Mouse (Mus musculus): ENCODE data around the gene Tmem38a. TPM values are rescaled to one million over a fixed set of nuclear protein-coding genes. Genes with fewer than 3 reads are reported as not detected.

Gene Tmem38a
- total and polyA plus RNA-seq, 2 experiments from 2014 or later: 37.8 to 40.2 TPM

GRCm38 (mm10) chr8:72548644-72549313 lies 23.1 kb upstream of the Tmem38a start:
- Histone ChIP-seq H3K36me3 (ENCODE audit: insufficient read depth) (no peaks in the 10 kb centered on the region; the same call in 1 of the 2 replicates), H3K4me1 (ENCODE audit: insufficient read depth) (peaks cover 15% of the 10 kb centered on the region; the same call in 1 of the 2 replicates), H3K9me3 (ENCODE audit: low read length) (no peaks in the 10 kb centered on the region), H3K9ac (peak overlapping the region; percentile 85), H3K4me3 (ENCODE audit: low read depth, low read length) (peak overlapping the region; percentile 94), H3K27ac (ENCODE audit: low read depth, low read length) (peak overlapping the region; percentile 90), H3K27me3 (ENCODE audit: insufficient read depth, low read length) (no peaks in the 10 kb centered on the region), H3K4me2 (ENCODE audit: low read depth) (peak overlapping the region; percentile 81)
- ATAC-seq (no peak; the same call in 1 of the 2 replicates), DNase-seq (no peak)
- TF ChIP-seq CTCF (IDR thresholded peaks at IDR 0.05; ENCODE audit: low read depth): no peak
- under 1% methylated on average over 45 of the region's 45 CpGs for WGBS

GRCm38 (mm10) chr8:72549314-72549892 lies 22.5 kb upstream of the Tmem38a start:
- Histone ChIP-seq H3K9me3 (ENCODE audit: low read length) (no peaks in the 10 kb centered on the region), H3K36me3 (ENCODE audit: insufficient read depth) (no peaks in the 10 kb centered on the region; the same call in 1 of the 2 replicates), H3K27me3 (ENCODE audit: insufficient read depth, low read length) (no peaks in the 10 kb centered on the region), H3K9ac (peak overlapping the region; percentile 85), H3K4me2 (ENCODE audit: low read depth) (peak overlapping the region; percentile 81), H3K4me3 (ENCODE audit: low read depth, low read length) (peak overlapping the region; percentile 94), H3K27ac (ENCODE audit: low read depth, low read length) (no peak overlapping the region), H3K4me1 (ENCODE audit: insufficient read depth) (peaks cover 15% of the 10 kb centered on the region; the same call in 1 of the 2 replicates)
- no peak for ATAC-seq
- WGBS: 9% methylated on average over 5 of the region's 5 CpGs
- no peak for TF ChIP-seq CTCF (IDR thresholded peaks at IDR 0.05; ENCODE audit: low read depth)
- no peak for DNase-seq

GRCm38 (mm10) chr8:72555770-72556169 lies 16.1 kb upstream of the Tmem38a start:
- H3K4me2 ChIP-seq (ENCODE audit: low read depth): no peak overlapping the region
- no peak overlapping the region for H3K27ac ChIP-seq (ENCODE audit: low read depth, low read length)
- WGBS: 51% methylated on average over 4 of the region's 4 CpGs
- no peak overlapping the region for H3K9ac ChIP-seq
- no peak for TF ChIP-seq CTCF (IDR thresholded peaks at IDR 0.05; ENCODE audit: low read depth)
- ATAC-seq: no peak
- peaks cover 11% of the 10 kb centered on the region for H3K36me3 ChIP-seq (ENCODE audit: insufficient read depth)
- DNase-seq: no peak
- no peaks in the 10 kb centered on the region for H3K27me3 ChIP-seq (ENCODE audit: insufficient read depth, low read length)
- H3K4me3 ChIP-seq (ENCODE audit: low read depth, low read length): no peak overlapping the region
- no peaks in the 10 kb centered on the region for H3K4me1 ChIP-seq (ENCODE audit: insufficient read depth)
- no peaks in the 10 kb centered on the region for H3K9me3 ChIP-seq (ENCODE audit: low read length)

GRCm38 (mm10) chr8:72561111-72561689 lies 10.7 kb upstream of the Tmem38a start:
- no peak for TF ChIP-seq CTCF (IDR thresholded peaks at IDR 0.05; ENCODE audit: low read depth)
- Histone ChIP-seq H3K27me3 (ENCODE audit: insufficient read depth, low read length) (no peaks in the 10 kb centered on the region), H3K9ac (no peak overlapping the region), H3K9me3 (ENCODE audit: low read length) (no peaks in the 10 kb centered on the region), H3K4me3 (ENCODE audit: low read depth, low read length) (no peak overlapping the region), H3K4me2 (ENCODE audit: low read depth) (no peak overlapping the region), H3K4me1 (ENCODE audit: insufficient read depth) (no peaks in the 10 kb centered on the region), H3K27ac (ENCODE audit: low read depth, low read length) (no peak overlapping the region), H3K36me3 (ENCODE audit: insufficient read depth) (peaks cover 24% of the 10 kb centered on the region)
- DNase-seq: no peak
- 89% methylated on average over 1 of the region's 1 CpGs for WGBS
- no peak for ATAC-seq

- TF ChIP-seq CTCF (IDR thresholded peaks at IDR 0.05; ENCODE audit: low read depth): no peak
- Histone ChIP-seq H3K4me1 (ENCODE audit: insufficient read depth) (peaks cover 5% of the 10 kb centered on the region), H3K27ac (ENCODE audit: low read depth, low read length) (no peak overlapping the region), H3K4me2 (ENCODE audit: low read depth) (no peak overlapping the region), H3K4me3 (ENCODE audit: low read depth, low read length) (no peak overlapping the region), H3K36me3 (ENCODE audit: insufficient read depth) (peaks cover 41% of the 10 kb centered on the region), H3K9me3 (ENCODE audit: low read length) (no peaks in the 10 kb centered on the region), H3K27me3 (ENCODE audit: insufficient read depth, low read length) (no peaks in the 10 kb centered on the region), H3K9ac (no peak overlapping the region)
- ATAC-seq (no peak), DNase-seq (no peak)
- 87% methylated on average over 2 of the region's 2 CpGs for WGBS
Measured at GRCm38 (mm10) chr8:72565970-72566369, 5.9 kb upstream of the Tmem38a start.

- peaks cover 31% of the 10 kb centered on the region for H3K36me3 ChIP-seq (ENCODE audit: insufficient read depth)
- TF ChIP-seq CTCF (IDR thresholded peaks at IDR 0.05; ENCODE audit: low read depth): peak; percentile 24; the same call in 1 of the 2 replicates
- peak; percentile 97 for ATAC-seq
- H3K27me3 ChIP-seq (ENCODE audit: insufficient read depth, low read length): no peaks in the 10 kb centered on the region
- WGBS: under 1% methylated on average over 52 of the region's 52 CpGs
- H3K27ac ChIP-seq (ENCODE audit: low read depth, low read length): peak within 1 kb of the TSS; percentile 81
- H3K4me1 ChIP-seq (ENCODE audit: insufficient read depth): peaks cover 13% of the 10 kb centered on the region
- peak within 1 kb of the TSS; percentile 91 for H3K4me2 ChIP-seq (ENCODE audit: low read depth)
- peak within 1 kb of the TSS; percentile 62 for H3K9ac ChIP-seq
- H3K4me3 ChIP-seq (ENCODE audit: low read depth, low read length): peak within 1 kb of the TSS; percentile 70
- no peaks in the 10 kb centered on the region for H3K9me3 ChIP-seq (ENCODE audit: low read length)
- peak; percentile 97 for DNase-seq
Measured at GRCm38 (mm10) chr8:72570633-72571610, 933 bp upstream of the Tmem38a start, which contains the start of gene Smim7. TSS of gene Smim7 (minus strand) at chr8:72571088.

All from forebrain, postnatal 0 days (tissue).